ENCODE assay signal across 10 mouse cellular contexts in genomic region chr13:63258167-63258582, GRCm38 (mm10).
DNase-seq lines count a peak whose midpoint lies in the region; ATAC-seq and TF ChIP-seq lines count a peak whose summit lies in the region.
"Had no signal": no experiment of that assay in that cellular context is flagged by ENCODE, and none has a peak within 500 bp of the region (broad histone marks: within the 10 kb centered on the region; RNA-seq: fewer than 3 reads in every experiment).

No protein-coding gene starts in this region.

- WGBS in heart, adult 2 months: 21% methylated on average over 6 of the region's 6 CpGs
- 58% methylated on average over 6 of the region's 6 CpGs for WGBS in limb, embryonic 10.5 days

- no peak for ATAC-seq in erythroblast, adult 5-6 weeks (replicated peaks; ENCODE audit: low FRiP score, poor library complexity, severe bottlenecking)

- DNase-seq in heart, adult 2 months: peak; percentile 64 to 67
- DNase-seq in heart, postnatal 25 days (ENCODE audit: low spot score): no peak
- DNase-seq in 3T3-L1 (ENCODE audit: low read depth, low spot score): peak; percentile 93
- peak; percentile 73 to 74 for DNase-seq in adrenal gland, postnatal 36 days
- DNase-seq in limb, embryonic 10.5 days (ENCODE audit: low spot score): no peak
- DNase-seq in left cerebral cortex, postnatal 10 days (ENCODE audit: extremely low spot score in 1 of 2, low spot score in 2 of 2): no peak
- no peak for DNase-seq in right cerebral cortex, postnatal 25 days
- DNase-seq: cerebellum, postnatal 10 days had no signal

- peaks cover 7% of the 10 kb centered on the region for H3K79me2 ChIP-seq in heart, adult 2 months (replicated peaks; ENCODE audit: control insufficient read depth, insufficient read depth, low read length)

- H3K4me3 ChIP-seq in heart, adult 2 months: no peak overlapping the region
- no peak overlapping the region for H3K4me3 ChIP-seq in limb, embryonic 10.5 days
- H3K4me3 ChIP-seq: midbrain, embryonic 12.5 days had no signal

- no peak for TF ChIP-seq CTCF in heart, adult 2 months (IDR thresholded peaks at IDR 0.05)

- H3K27ac ChIP-seq in heart, adult 2 months: peak overlapping the region; percentile 93
- peak overlapping the region; percentile 56 for H3K27ac ChIP-seq in limb, embryonic 10.5 days
- H3K27ac ChIP-seq: midbrain, embryonic 12.5 days had no signal

- no peaks in the 10 kb centered on the region for H3K27me3 ChIP-seq in heart, adult 2 months (ENCODE audit: control insufficient read depth, insufficient read depth, low read length)
- H3K27me3 ChIP-seq in limb, embryonic 10.5 days (ENCODE audit: low read depth, poor library complexity, severe bottlenecking): no peaks in the 10 kb centered on the region

- H3K9me3 ChIP-seq in limb, embryonic 10.5 days (replicated peaks): no peaks in the 10 kb centered on the region
- H3K9me3 ChIP-seq: midbrain, embryonic 12.5 days had no signal

- intact Hi-C loops in heart, adult 2 months (cut with DNase I): loop anchor here (5.0 kb wide), 2 partner anchors 34 to 146 kb away; no protein-coding TSS in a partner anchor
- intact Hi-C loops in heart, postnatal 25 days (cut with DNase I): loop anchor here (5.0 kb wide), 1 partner anchor 211 kb away; no protein-coding TSS in a partner anchor
- intact Hi-C loops in left cerebral cortex, postnatal 10 days (cut with DNase I): loop anchor here (5.0 kb wide), 1 partner anchor 211 kb away; no protein-coding TSS in a partner anchor

- TF ChIP-seq POLR2A in heart, adult 2 months (IDR thresholded peaks at IDR 0.05; ENCODE audit: insufficient read depth, low read depth, low read length): no peak

- H3K36me3 ChIP-seq in heart, adult 2 months (ENCODE audit: control insufficient read depth, insufficient read depth, low read length): peaks cover 64% of the 10 kb centered on the region
- peaks cover 62% of the 10 kb centered on the region for H3K36me3 ChIP-seq in limb, embryonic 10.5 days
- H3K36me3 ChIP-seq: midbrain, embryonic 12.5 days had no signal

- H3K4me1 ChIP-seq in heart, adult 2 months (ENCODE audit: control insufficient read depth, insufficient read depth, low read length): peaks cover 60% of the 10 kb centered on the region
- peaks cover 60% of the 10 kb centered on the region for H3K4me1 ChIP-seq in limb, embryonic 10.5 days

- 0 out of 2 replicates have a peak, but pooled peaks have one; percentile 34 for TF ChIP-seq EP300 in heart, adult 2 months (IDR thresholded peaks at IDR 0.05; ENCODE audit: insufficient read depth, low read depth, low read length)

- peak overlapping the region; percentile 36 for H3K9ac ChIP-seq in heart, adult 2 months (ENCODE audit: low read depth, low read length)
- H3K9ac ChIP-seq: midbrain, embryonic 12.5 days had no signal

Comparison
In these comparisons a context has a peak if more than half of its experiments do, and no peak if none do; other contexts are left out.
1. DNase-seq: peak in heart, adult 2 months (2 of 2), 3T3-L1 (single experiment) and adrenal gland, postnatal 36 days (2 of 2); none in heart, postnatal 25 days (single experiment), limb, embryonic 10.5 days (single experiment), left cerebral cortex, postnatal 10 days (0 of 2) and right cerebral cortex, postnatal 25 days (single experiment).